Mouse (Mus musculus) brown adipose tissue, adult 24 weeks (tissue): ENCODE results near the gene Tle6. TPM values are rescaled to one million over a fixed set of nuclear protein-coding genes. Genes with fewer than 3 reads are reported as not detected.
A peak's percentile ranks its signal among the peaks of the same experiment; 100 is the strongest.

Experiments
- H3K27ac ChIP-seq: fragments of 200-500 bp; replicated peaks from 2 replicates; pipeline ENCODE4 v1.5.1; 2012; ENCODE audit warnings: low read depth, mild to moderate bottlenecking, low read length
- H3K4me1 ChIP-seq: fragments of 200-500 bp; 2 replicates; pipeline ENCODE4 v1.6.1; 2012; ENCODE audit warnings: low read length, mixed read lengths; ENCODE audit not compliant: control insufficient read depth, insufficient read depth, insufficient read length
- H3K4me3 ChIP-seq: fragments of 200-500 bp; 2 replicates; pipeline ENCODE4 v1.5.1; 2012; ENCODE audit warnings: low read depth, mild to moderate bottlenecking, low read length, moderate library complexity; ENCODE audit not compliant: insufficient read depth
- polyA plus RNA-seq: library from polyadenylated mRNA; stranded (reverse); fragments of >200 nt; gene quantifications from 2 replicates; pipeline ENCODE4 v1.2.4, GENCODE M21; 2012; ENCODE audit not compliant: missing spikeins, insufficient read depth, insufficient read length

Gene Tle6
- polyA plus RNA-seq, 1 experiment: 3.3 TPM

DNA sequence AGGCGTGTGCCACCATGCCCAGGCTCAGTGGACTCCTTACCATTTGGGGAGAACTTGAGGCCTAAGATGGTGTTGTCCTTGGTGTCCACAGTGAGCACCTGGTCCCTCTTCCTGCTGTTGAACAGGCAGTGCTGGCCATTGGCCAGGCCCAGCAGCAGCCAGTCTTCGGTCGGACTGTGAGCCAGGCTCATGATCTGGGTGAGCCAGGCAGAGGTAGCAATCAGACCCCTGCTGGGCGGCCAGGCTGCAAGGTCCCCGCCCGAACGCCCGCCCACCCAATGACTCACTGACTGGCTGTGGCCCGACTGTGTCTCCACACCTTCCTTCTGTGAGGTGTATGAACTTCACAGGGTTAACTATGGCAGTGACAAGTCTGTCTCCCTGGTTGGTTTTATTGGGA lies 9.0 kb downstream of the Tle6 start:
- Histone ChIP-seq H3K27ac (no peak overlapping the region), H3K4me1 (peaks cover 2% of the 10 kb centered on the region; the same call in 1 of the 2 replicates), H3K4me3 (no peak overlapping the region)

DNA sequence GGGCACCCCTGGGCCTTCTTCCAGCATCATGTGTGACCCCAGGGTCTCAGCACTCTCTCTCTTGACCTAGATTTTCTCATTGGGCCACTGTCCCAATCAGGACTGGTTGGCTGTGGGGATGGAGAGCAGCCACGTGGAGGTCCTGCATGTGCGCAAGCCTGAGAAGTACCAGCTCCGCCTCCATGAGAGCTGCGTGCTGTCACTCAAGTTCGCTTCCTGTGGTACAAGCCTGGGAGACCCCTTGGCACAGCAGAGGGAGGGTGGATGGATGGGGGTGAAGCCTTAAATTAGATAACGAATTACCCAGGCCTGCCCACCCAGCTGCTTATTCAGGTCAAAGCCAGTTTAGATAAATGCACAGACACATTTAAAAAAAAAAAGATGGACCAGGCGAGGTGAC lies 12.1 kb downstream of the Tle6 start:
- H3K27ac ChIP-seq: no peak overlapping the region
- H3K4me3 ChIP-seq: no peak overlapping the region
- H3K4me1 ChIP-seq: no peaks in the 10 kb centered on the region

DNA sequence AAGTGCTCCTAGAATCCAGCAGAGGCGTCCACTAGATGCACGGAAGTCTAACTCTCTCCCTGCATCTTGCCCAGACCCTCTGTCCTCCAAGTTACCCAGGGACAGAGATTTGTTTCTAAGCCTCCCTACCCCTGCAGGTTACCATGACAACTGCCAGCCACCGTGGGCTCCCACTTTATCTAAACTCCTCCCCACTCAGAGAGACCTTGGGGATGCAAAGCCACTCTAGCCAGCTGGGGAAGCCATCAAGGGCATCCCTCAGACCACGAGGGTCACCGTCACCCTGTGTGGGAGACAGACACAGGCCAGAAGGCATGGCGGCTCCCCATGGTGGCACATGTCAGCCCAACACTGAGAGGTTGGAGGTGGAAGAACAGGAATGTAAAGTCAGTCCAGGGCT lies 17.5 kb downstream of the Tle6 start:
- no peaks in the 10 kb centered on the region for H3K4me1 ChIP-seq
- no peak overlapping the region for H3K4me3 ChIP-seq
- H3K27ac ChIP-seq: no peak overlapping the region

DNA sequence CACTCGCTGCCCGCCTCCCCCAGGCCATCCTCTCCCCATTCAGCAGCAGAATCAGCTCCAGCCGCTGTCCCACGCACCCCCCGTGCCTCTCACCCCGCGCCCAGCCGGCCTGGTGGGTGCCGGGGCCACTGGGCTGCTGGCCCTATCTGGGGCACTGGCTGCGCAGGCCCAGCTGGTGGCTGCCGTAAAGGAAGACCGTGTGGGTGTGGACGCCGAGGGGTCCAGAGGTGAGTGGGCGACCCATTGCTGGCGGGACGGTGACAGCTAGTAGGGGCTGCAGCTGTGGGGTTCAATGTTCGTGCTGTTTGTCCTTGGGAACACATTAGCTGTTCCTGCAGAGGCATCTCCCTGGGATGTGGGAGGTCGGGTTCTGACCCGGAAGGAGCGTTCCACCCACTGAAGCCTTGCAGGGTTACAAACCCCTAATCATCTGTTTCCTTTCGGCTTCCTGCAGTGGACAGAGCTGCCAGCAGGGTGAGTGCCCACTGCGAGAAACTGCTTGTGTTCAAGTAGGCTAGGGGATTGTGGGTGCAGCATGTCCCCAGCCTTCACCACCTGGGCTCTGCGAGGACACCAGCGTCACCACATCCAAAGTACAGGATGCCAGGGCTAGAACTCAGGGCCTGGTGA lies 20.3 kb downstream of the Tle6 start:
- Histone ChIP-seq H3K4me1 (no peaks in the 10 kb centered on the region; the same call in 1 of the 2 replicates), H3K4me3 (peak overlapping the region; percentile 18; the same call in 1 of the 2 replicates), H3K27ac (no peak overlapping the region)

DNA sequence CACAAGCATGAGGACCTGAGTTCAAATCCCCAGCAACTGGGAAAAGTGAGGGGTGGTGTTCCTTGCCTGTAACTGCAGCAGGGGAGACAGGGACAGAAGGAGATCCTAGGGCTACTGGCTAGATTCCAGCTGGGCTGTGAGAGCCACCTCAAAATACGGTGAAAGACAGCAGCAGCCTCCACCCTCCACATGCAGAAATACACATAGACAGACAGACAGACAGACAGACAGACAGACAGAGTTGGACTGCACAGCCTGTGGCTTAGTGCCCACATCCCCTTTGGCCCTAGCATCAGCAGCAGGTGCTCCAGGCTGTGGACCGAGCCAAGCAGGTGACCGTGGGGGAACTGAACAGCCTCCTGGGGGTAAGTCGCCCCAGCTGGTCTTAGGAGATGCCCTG lies 20.9 kb downstream of the Tle6 start:
- Histone ChIP-seq H3K27ac (no peak overlapping the region), H3K4me1 (no peaks in the 10 kb centered on the region; the same call in 1 of the 2 replicates)

DNA sequence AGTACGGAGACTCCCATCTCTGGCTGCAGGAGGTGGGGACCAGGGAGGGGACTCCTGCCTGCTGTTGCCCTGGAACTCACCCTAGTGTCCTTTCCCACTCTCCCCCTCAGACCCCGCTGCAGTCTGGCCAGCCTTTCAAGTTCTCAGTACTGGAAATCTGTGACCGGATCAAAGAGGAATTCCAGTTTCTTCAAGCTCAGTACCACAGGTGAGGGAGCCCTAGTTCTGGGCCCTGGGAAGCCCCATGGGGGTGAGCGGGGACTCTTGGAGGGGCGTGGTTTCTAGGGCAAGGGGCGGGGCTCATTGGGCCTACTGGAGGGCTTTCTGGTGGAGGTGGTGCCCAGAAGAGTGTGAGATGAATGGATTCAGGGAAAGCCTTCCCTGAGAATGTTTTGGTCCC lies 25.2 kb downstream of the Tle6 start:
- Histone ChIP-seq H3K27ac (no peak overlapping the region), H3K4me1 (peaks cover 4% of the 10 kb centered on the region; the same call in 1 of the 2 replicates), H3K4me3 (peak overlapping the region; percentile 84)

More for the DNA sequence above, 20.9 kb downstream of the Tle6 start:
- H3K4me3 ChIP-seq: no peak overlapping the region

DNA sequence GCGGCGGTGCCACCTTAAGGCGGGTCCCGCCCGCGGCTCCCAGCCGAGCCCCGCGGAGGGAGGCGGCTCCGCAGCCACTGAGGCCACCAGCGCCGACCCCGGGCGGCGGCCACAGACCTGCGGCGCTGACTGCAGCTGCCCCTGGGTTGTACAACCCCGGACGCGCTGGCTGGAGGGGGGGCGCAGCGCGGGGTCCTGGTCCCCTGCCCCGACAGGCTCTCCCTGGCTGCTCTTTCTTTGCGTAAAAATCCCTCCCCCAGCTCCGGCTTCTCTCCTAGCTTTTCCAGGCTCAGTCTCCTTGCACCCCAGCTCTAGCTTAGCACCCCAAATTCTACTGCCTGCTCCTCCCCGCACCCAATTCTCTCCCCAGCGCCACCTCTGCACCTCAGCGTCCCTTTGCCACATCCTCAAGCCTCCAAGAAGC lies 25.7 kb downstream of the Tle6 start:
- no peak overlapping the region for H3K27ac ChIP-seq
- peak overlapping the region; percentile 84 for H3K4me3 ChIP-seq
- peaks cover 4% of the 10 kb centered on the region; the same call in 1 of the 2 replicates for H3K4me1 ChIP-seq

DNA sequence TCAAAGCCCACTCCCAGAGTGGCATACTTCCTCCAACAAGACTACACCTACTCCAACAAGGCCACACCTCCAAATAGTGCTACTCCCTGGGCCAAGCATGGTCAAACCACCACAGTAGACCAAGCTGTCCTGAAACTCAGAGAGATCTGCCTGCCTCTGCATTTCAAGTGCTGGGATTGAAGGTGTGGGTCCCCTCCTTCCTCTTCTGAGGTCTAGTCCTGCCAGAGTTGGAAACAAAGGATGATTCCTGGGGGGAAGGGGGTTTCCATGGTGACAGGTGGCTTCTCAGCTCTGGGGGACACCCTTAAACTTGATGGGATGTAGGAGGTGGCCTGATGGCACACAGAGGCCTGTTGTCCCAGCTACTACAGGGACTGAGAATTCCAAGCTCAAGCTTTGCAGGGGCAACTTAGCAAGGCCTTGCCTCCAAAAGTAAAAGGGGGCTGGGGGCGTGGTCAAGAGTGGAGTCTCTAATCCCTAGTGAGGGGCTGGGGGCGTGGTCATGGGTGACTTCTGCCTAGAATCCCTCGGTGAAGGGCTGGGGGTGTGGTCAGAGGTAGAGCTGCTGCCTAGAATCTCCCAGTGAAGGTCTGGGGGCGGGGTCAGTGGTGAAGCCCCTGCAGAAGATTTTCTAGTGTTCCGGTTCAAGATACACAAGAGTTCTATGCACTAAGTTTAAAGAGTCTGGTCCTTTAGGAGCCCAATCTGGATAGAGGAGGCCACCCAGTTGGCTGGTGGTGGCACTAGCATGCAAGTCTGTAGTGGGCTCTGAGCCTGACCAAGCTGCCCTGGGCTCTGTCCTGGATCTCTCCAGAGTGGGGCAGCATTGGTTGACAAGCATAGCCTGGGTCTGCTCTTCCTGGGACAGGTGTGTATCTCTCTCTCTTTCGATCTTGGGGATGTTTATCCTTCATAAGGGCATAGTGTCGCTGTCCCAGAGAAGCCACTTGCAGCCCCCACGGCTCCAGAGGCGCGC lies 26.5 kb downstream of the Tle6 start, which contains the start of gene Tle2:
Gene Tle2 (plus strand): TSS at position 481 of the 976 bp plus-strand sequence.
- H3K27ac ChIP-seq: no peak within 1 kb of the TSS
- H3K4me1 ChIP-seq: peaks cover 4% of the 10 kb centered on the region; the same call in 1 of the 2 replicates
- H3K4me3 ChIP-seq: peak within 1 kb of the TSS; percentile 84

DNA sequence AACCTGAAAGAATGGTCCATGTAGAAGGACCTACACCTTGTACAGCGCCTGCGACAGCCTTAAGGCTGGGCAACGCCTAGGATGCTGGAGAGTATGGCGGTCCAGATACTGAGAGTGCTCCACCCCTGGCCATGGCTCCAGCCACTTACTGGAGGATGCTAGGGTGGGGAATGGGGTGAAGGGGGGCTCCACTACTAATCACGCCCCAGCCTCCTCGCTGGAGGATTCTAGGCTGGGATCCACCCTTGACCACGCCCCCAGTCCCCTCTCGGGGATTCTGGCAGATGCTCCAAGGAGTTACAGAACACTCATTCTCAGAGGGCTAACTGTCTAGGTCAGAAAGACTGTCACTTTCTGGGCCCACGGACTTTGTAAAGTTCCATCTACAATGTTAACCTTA lies 27.9 kb downstream of the Tle6 start:
- Histone ChIP-seq H3K27ac (no peak overlapping the region), H3K4me1 (peaks cover 4% of the 10 kb centered on the region; the same call in 1 of the 2 replicates), H3K4me3 (no peak overlapping the region)

DNA sequence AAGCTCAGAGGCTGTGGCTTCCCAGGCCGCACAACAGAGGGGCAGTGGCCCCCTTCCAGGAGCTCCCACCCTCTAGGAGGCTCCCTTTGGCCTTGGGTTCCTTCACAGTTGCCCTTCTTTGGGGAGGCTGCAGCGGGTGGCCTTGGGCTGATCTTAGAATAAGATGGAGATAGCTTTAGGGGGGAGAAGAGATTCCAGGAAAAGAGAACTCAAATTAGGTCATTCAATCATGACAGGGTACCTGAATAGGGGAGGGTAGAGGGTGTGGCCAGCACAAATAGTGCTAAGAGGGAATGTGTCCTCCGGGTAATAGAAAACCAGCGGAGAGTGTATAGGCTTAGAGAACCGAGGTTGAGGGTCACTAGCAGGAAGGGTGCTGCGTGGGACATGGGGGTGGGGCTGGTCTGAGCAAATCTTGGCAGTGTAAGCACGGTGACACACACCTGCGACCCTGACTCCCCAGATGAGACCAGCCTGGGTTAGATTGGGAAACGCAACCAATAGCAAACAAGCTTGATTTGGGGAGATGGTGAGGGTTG lies 28.7 kb downstream of the Tle6 start:
- Histone ChIP-seq H3K4me3 (peak overlapping the region; percentile 49), H3K4me1 (peaks cover 4% of the 10 kb centered on the region; the same call in 1 of the 2 replicates), H3K27ac (no peak overlapping the region)

DNA sequence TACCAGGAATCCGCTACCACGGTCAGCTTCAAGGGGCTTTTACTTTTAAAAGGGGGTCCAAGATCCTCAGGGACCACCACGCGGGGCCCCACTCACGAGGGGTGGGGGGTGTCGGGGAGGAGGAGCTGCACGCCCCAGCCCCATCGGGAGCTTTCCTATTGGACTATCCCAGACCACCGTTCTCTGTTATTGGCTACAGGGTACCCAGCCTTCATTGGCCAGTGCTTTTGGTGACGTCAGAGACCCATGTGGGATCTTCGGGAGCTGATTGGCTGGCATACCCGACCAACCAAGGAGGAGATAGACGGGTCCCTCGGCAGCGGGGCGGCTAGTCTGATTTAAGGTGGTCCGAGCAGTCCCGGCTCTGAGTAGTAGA lies 29.4 kb downstream of the Tle6 start:
- Histone ChIP-seq H3K27ac (peak overlapping the region; percentile 28; the same call in 1 of the 2 replicates), H3K4me3 (peak overlapping the region; percentile 70), H3K4me1 (peaks cover 4% of the 10 kb centered on the region; the same call in 1 of the 2 replicates)

DNA sequence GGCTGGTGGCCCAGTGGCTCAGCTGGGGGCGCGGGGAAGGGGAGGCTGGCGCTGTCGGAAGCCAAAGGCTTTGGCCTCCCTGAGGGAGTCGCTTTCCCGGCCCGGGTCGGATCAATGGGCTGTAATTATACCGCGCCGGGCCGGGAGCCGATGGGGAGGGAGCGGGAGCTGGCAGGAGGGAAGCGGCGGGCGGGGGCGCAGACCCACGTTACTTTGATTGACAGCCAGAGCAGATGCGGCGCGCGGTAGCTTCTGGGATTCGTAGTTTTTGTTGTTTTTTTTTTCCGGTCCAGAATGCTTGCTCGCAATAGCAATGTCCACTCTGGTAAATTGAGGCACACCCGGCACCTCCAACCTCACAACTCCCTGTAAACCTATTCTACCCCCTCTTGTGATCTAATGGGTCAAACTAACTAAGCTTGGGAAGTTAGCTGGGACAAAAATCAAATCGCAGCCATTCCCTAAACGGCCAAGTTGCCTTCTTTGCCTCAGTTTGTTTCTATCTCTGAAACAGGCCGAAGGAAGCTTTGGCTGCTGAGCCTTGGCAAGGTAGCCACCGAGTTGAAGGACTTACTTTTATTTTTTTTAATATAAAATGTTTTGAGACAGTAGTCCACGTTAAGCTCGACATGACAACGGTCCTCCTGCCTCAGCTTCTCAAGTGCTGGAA lies 29.9 kb downstream of the Tle6 start:
- H3K4me1 ChIP-seq: peaks cover 4% of the 10 kb centered on the region; the same call in 1 of the 2 replicates
- peak overlapping the region; percentile 28; the same call in 1 of the 2 replicates for H3K27ac ChIP-seq
- peak overlapping the region; percentile 70 for H3K4me3 ChIP-seq

DNA sequence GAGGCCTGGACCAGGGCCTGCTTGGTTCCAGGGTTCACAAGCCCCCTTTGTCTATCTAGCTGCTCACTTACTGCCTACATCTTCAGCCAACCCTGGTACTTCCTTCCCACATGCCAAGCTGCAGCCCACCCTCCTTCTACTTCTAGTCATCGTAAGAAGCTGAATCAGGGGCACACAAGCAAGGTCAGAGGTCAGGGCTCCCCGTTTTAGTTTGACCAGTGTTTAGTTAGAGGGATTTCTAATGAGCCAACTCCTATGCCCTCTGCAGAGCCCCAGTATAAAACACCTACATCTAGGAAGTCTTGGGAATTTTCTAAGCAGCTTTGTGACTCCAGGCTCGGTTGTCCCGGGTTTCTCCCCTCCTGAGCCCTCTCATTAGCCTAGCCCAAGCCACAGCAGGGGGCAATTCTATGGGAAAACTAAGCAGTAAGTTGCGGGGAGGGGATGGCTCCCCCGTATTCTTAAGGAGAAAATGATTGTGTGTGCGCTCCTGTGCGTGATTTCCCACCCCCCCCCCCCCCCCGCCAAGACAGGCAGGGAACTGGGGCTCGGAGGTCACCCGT lies 30.6 kb downstream of the Tle6 start:
- H3K4me3 ChIP-seq: peak overlapping the region; percentile 52
- H3K4me1 ChIP-seq: peaks cover 4% of the 10 kb centered on the region; the same call in 1 of the 2 replicates
- H3K27ac ChIP-seq: no peak overlapping the region

DNA sequence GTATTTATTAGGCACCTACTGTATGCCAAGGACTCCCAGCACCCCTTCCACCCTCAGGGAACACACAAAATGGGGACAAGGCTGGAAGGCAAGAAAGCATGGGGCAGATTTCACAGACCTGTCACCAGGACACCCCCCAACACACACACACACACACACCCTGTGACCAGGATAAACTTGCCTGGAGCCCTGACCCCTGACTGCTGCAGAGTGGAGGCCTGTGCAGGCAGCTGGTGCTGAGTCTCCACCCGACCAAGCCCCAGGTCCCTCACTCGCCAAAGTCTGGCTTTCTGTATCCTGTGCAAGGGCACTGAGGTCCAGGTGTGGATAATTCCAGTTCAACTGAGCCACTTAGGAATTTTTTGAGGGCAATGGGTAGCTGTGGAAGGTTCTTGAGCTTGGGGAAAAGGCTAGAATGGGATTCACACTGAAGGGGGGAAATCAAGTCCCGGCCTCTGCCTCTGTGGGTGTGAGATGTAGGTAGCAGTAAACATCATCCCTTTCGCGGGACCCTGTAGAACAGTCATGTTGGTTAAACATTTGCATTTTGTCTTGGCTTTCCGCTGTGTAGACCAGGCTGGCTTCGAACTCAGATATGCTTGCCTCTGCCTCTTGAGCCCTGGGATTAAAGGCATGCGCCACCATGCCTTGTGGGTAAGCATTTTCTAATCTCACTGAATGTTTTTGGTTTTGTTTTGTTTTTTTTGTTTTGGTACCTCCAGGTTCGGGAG lies 31.2 kb downstream of the Tle6 start:
- H3K4me1 ChIP-seq: 0 out of 2 replicates have a peak, but pooled peaks cover 4% of the 10 kb centered on the region
- H3K4me3 ChIP-seq: no peak overlapping the region
- no peak overlapping the region for H3K27ac ChIP-seq
